Mouse (Mus musculus) stomach, embryonic 16.5 days (tissue): Measurements from ENCODE around the gene Igsf8. TPM values are rescaled to one million over a fixed set of nuclear protein-coding genes. Genes with fewer than 3 reads are reported as not detected.
"Not testable (repeated sequence)": the region's sequence is repeated elsewhere in the genome, so short reads cannot be mapped to it uniquely, and the experiment has no call there.

Source experiments
- ATAC-seq: fragments of 200-750 bp; cut with Nextera tagmentation; 2 replicates; pipeline ENCODE4 v1.8.0; 2017; ENCODE audit warnings: moderate number of reproducible peaks, moderate TSS enrichment; ENCODE audit not compliant: insufficient read depth, low FRiP score
- H3K27ac ChIP-seq: fragments of 300-500 bp; sonication (generic); 2 replicates; pipeline ENCODE4 v1.5.1; 2014; ENCODE audit warnings: low read length
- H3K27me3 ChIP-seq: fragments of 300-500 bp; sonication (generic); 2 replicates; pipeline ENCODE4 v1.6.1; 2014; ENCODE audit warnings: low read length, control low read depth, mixed read lengths; ENCODE audit not compliant: control insufficient read depth, insufficient read depth
- H3K36me3 ChIP-seq: fragments of 300-500 bp; sonication (generic); 2 replicates; pipeline ENCODE4 v1.6.1; 2014; ENCODE audit warnings: low read length; ENCODE audit not compliant: control insufficient read depth, insufficient read depth
- H3K4me1 ChIP-seq: fragments of 300-500 bp; sonication (generic); 2 replicates; pipeline ENCODE4 v1.6.1; 2014; ENCODE audit warnings: low read length, control low read depth, mixed read lengths; ENCODE audit not compliant: control insufficient read depth, insufficient read depth
- H3K4me2 ChIP-seq: fragments of 300-500 bp; sonication (generic); 2 replicates; pipeline ENCODE4 v1.6.1; 2014; ENCODE audit warnings: low read depth, low read length, mixed read lengths
- H3K4me3 ChIP-seq: fragments of 300-500 bp; sonication (generic); replicated peaks from 2 replicates; pipeline ENCODE4 v1.5.1; 2014; ENCODE audit warnings: mild to moderate bottlenecking, low read length
- H3K9ac ChIP-seq: fragments of 300-500 bp; sonication (generic); 2 replicates; pipeline ENCODE4 v1.6.1; 2014; ENCODE audit warnings: low read length
- H3K9me3 ChIP-seq: fragments of 300-500 bp; sonication (generic); replicated peaks from 2 replicates; pipeline ENCODE4 v1.6.1; 2016; ENCODE audit warnings: low read length, control low read depth; ENCODE audit not compliant: control insufficient read depth
- WGBS: fragments of 180-500 bp; shearing (Covaris S2); extraction: QIAGEN DNeasy Blood & Tissue Kit; methylation state at CpG from one replicate; pipeline ENCODE4 v1.1.7; 2014; 5-methylcytosine and 5-hydroxymethylcytosine counted together
- polyA plus RNA-seq: library from polyadenylated mRNA; unstranded; fragments of >200 nt; fragmentation: Nextera tagmentation; extraction: Ambion mirVana; gene quantifications from 2 replicates; pipeline ENCODE4 v1.2.1, GENCODE M21; 2015

The Igsf8 gene
- polyA plus RNA-seq, 1 experiment from 2014 or later = 27.8 TPM

DNA sequence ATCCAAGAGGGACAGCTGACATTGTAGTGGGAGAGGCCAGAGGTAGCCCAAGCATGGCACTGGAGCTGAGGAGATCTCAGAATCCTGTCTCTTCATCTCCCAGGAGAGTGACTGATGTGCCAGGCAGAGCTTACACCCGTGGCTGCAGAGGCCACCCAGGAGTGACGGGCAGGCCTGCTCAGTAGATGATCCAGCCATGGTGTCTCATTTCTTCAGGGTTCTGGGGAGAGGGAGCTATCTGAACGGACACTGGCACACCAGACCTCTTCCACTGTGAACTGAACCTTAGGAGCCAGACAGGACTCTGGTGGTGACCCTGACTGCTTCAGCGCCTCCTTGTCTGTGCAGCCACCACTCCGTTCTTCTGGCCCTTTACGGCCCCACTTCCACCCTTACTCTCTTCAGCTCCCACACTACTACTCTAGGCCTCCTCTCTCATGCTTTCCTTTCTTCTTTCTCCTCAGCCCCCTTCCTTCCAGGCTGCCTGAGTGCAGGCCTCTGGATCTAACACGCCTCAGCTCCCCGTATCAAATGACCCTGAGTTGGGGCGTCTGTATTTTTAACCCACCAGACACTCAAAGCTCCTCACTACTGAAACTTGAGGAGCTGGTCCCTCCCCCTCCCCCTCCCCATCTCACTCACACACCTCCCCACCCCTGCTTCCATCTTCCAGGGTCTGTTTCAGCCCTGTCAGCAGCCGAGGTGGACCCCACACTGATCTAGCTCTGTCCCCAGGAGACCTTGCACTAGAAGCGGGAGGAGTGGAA lies 40.0 kb upstream of the Igsf8 start:
- no peak overlapping the region for H3K4me3 ChIP-seq
- H3K27ac ChIP-seq = peak overlapping the region; percentile 34; the same call in 1 of the 2 replicates
- peaks cover 34% of the 10 kb centered on the region for H3K4me1 ChIP-seq
- H3K27me3 ChIP-seq = no peaks in the 10 kb centered on the region
- no peaks in the 10 kb centered on the region for H3K36me3 ChIP-seq
- no peaks in the 10 kb centered on the region for H3K9me3 ChIP-seq
- 0 out of 2 replicates have a peak overlapping the region, but pooled peaks have one; percentile 12 for H3K9ac ChIP-seq
- no peak overlapping the region for H3K4me2 ChIP-seq
- no peak for ATAC-seq
- WGBS = 52% methylated on average over 11 of the region's 11 CpGs

DNA sequence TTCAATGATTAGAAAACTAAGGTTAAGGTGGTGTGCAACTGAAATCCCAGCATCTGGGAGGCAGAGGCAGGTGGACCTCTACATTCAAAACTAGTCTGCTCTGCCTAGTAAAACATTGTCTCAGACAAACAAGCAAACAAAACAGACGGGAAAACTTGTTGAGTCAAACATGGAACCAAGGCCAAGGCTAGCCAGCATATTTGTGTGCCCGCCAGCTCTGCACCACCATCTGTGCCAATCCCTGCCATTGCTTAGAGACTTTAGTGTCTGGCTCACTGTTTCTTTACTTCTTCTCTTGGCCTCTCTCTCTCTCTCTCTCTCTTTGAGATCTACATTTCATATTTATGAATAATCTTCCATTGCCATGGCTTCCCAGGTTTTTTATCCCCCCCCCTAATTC lies 33.2 kb upstream of the Igsf8 start:
- ATAC-seq = no peak
- Histone ChIP-seq H3K27ac (no peak overlapping the region), H3K27me3 (no peaks in the 10 kb centered on the region), H3K4me3 (no peak overlapping the region), H3K4me1 (no peaks in the 10 kb centered on the region), H3K36me3 (no peaks in the 10 kb centered on the region), H3K9me3 (no peaks in the 10 kb centered on the region), H3K4me2 (no peak overlapping the region), H3K9ac (no peak overlapping the region)
- 73% methylated on average over 2 of the region's 2 CpGs for WGBS

DNA sequence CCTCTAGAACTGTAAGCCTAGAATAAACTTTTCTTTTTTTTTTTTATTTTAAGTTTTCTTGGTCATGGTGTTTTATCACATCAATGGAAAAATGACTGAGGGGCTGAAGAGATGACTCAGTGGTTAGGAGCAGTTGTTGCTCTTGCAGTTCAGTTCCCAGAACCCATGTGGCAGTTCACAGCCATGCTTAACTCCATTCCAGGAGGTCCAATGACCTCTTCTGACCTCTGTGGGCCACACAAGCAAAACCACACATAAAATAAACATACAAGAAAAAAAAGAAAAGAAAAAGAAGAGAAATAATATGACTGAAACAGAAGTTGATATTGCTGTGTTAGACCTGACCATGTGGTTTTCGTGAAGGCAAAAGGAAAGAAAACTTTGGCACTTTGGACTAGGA lies 32.2 kb upstream of the Igsf8 start:
- no peak overlapping the region for H3K9ac ChIP-seq
- no peaks in the 10 kb centered on the region for H3K27me3 ChIP-seq
- no peak for ATAC-seq
- no peaks in the 10 kb centered on the region for H3K36me3 ChIP-seq
- H3K4me1 ChIP-seq = no peaks in the 10 kb centered on the region
- H3K4me3 ChIP-seq = no peak overlapping the region
- 83% methylated on average over 1 of the region's 1 CpGs for WGBS
- H3K27ac ChIP-seq = no peak overlapping the region
- H3K4me2 ChIP-seq = no peak overlapping the region
- no peaks in the 10 kb centered on the region for H3K9me3 ChIP-seq

DNA sequence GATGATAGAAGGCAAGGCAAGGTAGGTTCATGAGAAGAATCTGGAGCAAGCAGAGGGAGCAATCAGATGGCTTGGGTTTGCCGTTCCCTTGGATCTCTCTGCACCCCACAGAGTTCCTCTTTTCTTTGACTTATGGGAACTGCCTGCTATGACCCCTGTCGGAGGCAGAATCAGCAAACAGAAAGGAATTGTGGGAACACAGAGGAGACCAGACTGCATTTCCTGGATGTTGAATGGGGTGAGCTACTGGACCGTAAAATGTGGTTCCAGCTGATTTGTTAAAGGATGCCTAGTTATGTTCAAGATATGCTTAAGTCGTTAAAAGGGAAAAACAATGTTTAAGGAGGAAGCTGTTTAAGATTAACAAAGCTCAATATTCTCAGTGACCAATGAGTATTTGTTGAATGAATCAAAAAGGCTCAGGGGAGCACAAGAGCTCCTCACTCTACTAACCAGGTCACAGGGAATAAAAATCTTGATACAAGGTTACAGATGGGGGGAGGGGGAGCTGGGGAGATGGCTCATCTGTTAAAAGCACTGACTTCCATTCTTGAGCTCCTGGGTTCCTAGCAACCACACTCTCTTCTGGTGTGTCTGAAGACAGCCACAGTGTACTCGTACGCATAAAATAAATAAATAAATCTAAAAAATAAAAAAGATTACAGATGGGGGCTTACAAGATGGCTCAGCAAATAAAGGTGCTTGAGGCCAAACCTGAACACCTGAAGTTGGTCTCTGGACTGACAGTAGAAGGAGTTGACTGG lies 20.3 kb upstream of the Igsf8 start:
- no peaks in the 10 kb centered on the region for H3K36me3 ChIP-seq
- H3K9me3 ChIP-seq = no peaks in the 10 kb centered on the region
- H3K27me3 ChIP-seq = peaks cover 4% of the 10 kb centered on the region; the same call in 1 of the 2 replicates
- H3K4me3 ChIP-seq = no peak overlapping the region
- no peak overlapping the region for H3K27ac ChIP-seq
- no peak for ATAC-seq
- no peak overlapping the region for H3K4me2 ChIP-seq
- 67% methylated on average over 6 of the region's 6 CpGs for WGBS
- no peak overlapping the region for H3K9ac ChIP-seq
- H3K4me1 ChIP-seq = no peaks in the 10 kb centered on the region

DNA sequence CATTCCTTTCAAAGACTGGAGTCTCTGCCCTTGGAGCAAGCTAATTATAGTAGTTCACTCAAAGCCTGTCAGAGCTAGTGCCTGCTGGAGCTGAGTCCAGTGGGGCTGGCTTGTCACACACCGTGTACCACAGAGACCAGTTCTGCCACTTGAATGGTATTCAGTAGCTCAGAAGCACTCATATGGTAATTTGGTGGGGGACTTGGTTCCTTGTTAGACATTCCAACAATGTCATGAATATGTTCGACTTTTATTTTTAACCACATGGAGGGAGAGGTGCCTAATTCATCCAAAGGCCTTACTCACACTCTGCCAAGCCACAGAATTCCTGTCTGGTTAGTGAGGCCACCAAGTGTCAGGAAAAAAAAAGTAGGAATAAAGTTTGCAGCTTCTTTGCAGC lies 19.0 kb upstream of the Igsf8 start:
- no peak overlapping the region for H3K4me3 ChIP-seq
- no peak for ATAC-seq

DNA sequence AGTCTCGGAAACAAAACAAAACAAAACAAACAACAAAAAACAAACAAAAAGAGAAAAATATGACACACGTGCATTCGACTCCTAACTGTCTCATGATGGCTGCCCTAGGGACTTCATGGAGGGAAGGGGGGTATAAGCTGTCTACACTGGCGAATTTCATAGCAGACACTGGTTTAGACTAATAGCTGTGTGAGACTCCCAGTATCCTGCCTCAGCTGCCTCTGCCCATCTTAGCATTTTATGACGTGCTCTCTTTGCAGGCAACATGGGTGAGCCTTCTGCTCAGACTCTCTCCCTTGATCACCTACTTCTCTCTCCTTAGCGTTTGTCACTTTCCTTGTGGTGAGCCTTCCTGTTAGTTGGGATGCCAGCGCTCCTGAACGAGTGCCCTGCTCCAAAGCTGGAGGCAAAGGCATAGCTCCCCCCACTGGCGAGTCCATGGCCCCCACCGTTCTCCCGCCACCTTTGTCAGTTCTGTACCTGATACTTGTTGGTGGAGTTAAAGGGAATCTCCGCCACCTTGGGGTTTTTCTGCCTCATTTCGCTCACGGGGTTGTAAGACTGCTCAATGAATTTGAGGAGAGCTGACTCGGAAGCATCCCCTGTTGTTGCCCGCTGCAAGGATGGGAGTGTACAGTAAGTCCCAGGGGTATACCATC lies 17.8 kb upstream of the Igsf8 start:
- Histone ChIP-seq H3K27me3 (peaks cover 4% of the 10 kb centered on the region; the same call in 1 of the 2 replicates), H3K27ac (no peak overlapping the region), H3K4me3 (no peak overlapping the region), H3K36me3 (no peaks in the 10 kb centered on the region), H3K4me2 (no peak overlapping the region), H3K4me1 (no peaks in the 10 kb centered on the region), H3K9me3 (no peaks in the 10 kb centered on the region), H3K9ac (no peak overlapping the region)
- WGBS = 30% methylated on average over 16 of the region's 16 CpGs
- ATAC-seq = no peak

More for the DNA sequence above, 19.0 kb upstream of the Igsf8 start:
- no peak overlapping the region for H3K4me2 ChIP-seq
- peaks cover 4% of the 10 kb centered on the region; the same call in 1 of the 2 replicates for H3K27me3 ChIP-seq
- H3K36me3 ChIP-seq = no peaks in the 10 kb centered on the region
- H3K9me3 ChIP-seq = no peaks in the 10 kb centered on the region
- WGBS = 54% methylated on average over 2 of the region's 2 CpGs
- no peak overlapping the region for H3K9ac ChIP-seq
- H3K27ac ChIP-seq = no peak overlapping the region
- H3K4me1 ChIP-seq = no peaks in the 10 kb centered on the region

DNA sequence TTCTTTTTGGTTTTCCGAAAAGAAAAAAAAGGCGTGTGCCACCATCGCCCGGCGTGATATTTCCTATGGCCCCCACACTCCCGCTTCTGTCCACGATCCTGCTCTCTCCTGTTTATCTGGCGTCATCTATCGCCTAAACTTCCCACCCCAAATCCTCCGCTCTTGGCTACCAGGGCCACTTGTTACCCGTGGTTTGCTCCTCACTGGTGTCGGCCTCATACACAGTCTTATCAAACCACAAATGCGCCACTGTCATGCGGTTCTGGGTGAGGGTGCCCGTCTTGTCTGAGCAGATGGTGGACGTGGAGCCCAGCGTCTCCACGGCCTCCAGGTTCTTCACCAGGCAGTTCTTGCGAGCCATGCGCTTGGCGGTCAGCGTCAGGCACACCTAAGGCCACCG lies 16.8 kb upstream of the Igsf8 start:
- H3K4me2 ChIP-seq = not testable (repeated sequence)

DNA sequence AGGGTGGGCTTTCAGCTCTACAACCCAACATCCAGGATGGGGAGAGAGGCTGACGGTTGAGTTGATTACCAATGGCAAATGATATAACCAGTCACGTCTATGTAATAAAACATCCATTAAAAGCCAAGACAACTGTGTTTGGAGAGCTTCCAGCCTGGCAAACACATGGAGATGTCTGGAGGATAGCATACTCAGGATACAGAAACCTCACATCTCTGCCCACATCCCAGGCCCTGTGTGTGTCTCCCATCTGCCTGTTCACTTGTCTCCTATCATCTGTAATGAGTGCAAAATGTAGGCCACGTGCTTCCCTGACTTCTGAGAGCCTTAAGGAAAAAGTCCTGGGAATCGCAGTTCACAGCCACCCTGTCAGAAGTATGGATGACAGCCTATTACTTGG lies 14.2 kb upstream of the Igsf8 start:
- H3K9me3 ChIP-seq = no peaks in the 10 kb centered on the region
- WGBS = 66% methylated on average over 4 of the region's 4 CpGs
- H3K9ac ChIP-seq = no peak overlapping the region
- peaks cover 4% of the 10 kb centered on the region; the same call in 1 of the 2 replicates for H3K27me3 ChIP-seq
- no peak overlapping the region for H3K4me2 ChIP-seq
- no peaks in the 10 kb centered on the region for H3K36me3 ChIP-seq
- no peaks in the 10 kb centered on the region for H3K4me1 ChIP-seq
- H3K27ac ChIP-seq = no peak overlapping the region
- no peak overlapping the region for H3K4me3 ChIP-seq
- ATAC-seq = no peak

More for the DNA sequence above, 16.8 kb upstream of the Igsf8 start:
- not testable (repeated sequence) for H3K27ac ChIP-seq, H3K4me1 ChIP-seq, H3K9ac ChIP-seq, H3K27me3 ChIP-seq, H3K4me3 ChIP-seq, H3K9me3 ChIP-seq, H3K36me3 ChIP-seq, ATAC-seq
- 41% methylated on average over 23 of the region's 23 CpGs for WGBS

DNA sequence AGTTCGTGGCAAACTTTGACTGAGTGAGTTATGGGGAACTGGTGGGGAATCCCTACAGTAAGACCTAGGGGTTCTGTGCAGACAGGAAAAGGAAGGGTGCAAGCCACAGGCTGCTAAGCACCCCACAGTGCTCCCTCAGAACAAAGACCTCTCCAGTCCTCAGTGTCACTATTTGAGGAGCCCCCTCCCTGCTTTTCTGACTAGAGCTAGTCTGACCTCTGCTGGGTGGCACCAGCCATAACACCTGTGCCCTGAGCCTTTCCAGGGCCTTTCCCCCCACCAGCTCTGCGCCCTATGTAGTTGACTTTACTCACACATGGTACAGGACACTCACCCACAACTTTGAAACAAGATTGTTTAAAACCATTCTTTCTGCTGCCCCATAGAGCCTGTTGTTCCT lies 13.8 kb upstream of the Igsf8 start:
- Histone ChIP-seq H3K9ac (no peak overlapping the region), H3K9me3 (no peaks in the 10 kb centered on the region), H3K36me3 (no peaks in the 10 kb centered on the region), H3K27ac (no peak overlapping the region), H3K4me2 (no peak overlapping the region), H3K4me1 (no peaks in the 10 kb centered on the region), H3K4me3 (no peak overlapping the region), H3K27me3 (peaks cover 4% of the 10 kb centered on the region; the same call in 1 of the 2 replicates)
- no peak for ATAC-seq
- WGBS = 56% methylated on average over 2 of the region's 2 CpGs
